Mouse (Mus musculus) kidney, postnatal 10 days (tissue): ENCODE data around the gene Olfr1411.

Experiments used
- DNase-seq: peaks from one replicate; pipeline ENCODE4 v3.0.0; 2021; ENCODE audit warnings: mixed read lengths

Gene Olfr1411

GRCm38 (mm10) chr1:92641514-92642272 is 47.5 kb downstream of the Olfr1411 start, which contains the start of gene Cops9:
Gene Cops9, minus strand, starts transcription at chr1:92641985.
- peak; percentile 94 for DNase-seq

DNA sequence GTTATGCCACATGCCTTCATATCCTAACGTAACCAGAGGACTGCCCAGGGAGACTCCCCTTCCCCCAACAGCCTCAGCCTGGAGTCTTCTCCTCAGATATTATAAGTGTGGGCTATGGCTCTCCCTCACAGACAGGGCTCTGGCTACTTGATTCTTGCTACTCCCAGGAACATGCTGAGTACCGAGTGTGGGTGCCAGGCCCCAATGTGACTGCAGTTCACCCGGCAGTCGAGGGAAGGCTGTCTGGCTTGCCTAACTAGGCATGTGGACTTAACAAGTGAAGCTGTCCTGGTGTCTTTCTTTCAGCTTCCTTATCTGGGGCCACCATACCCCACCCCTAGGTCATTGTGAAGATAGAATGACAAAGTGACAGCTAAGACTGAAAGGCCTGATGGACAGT is 49.5 kb downstream of the Olfr1411 start:
- DNase-seq = no peak

- no peak for DNase-seq
These were observed 50.7 kb downstream of the Olfr1411 start for GRCm38 (mm10) chr1:92644916-92645315.

DNA sequence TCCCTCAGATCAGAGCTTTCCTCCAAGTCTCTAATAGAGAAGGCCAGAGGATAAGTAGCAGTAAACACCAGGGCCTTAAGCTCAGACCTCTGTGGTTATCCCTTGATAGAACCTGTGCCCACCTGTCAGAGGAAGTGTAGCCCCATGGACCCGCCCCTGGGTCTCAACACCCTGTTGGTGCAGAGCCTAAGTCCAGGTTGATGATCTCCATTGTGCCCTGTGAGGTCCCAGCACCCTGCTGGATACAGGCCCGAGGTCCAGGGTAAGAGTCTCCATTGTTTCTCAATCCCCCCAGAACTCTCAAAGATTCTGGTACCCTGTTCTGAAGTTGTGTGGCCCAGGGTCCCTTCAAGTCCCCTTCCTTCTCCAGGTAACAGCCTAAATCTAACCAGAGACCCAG is 51.9 kb downstream of the Olfr1411 start:
- no peak for DNase-seq

DNA sequence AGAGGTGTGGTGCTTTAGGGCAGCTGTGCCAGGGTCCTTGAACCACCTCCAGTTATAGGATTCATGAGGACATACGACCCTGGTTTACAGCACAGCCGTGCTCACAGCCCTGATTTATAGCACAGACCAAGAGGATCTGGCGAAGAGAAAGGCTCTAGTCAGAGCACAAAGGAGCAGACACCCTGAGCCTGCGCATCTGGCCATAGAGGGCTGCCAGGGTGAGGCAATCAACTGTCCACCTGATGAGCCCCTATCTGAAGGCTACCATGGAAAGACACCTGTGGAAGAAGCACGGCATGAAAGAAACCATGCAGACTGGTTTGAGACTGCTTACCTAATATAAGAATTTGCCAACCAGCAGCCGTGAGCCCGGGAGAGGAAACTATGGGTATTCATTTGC is 52.4 kb downstream of the Olfr1411 start:
- no peak for DNase-seq

DNA sequence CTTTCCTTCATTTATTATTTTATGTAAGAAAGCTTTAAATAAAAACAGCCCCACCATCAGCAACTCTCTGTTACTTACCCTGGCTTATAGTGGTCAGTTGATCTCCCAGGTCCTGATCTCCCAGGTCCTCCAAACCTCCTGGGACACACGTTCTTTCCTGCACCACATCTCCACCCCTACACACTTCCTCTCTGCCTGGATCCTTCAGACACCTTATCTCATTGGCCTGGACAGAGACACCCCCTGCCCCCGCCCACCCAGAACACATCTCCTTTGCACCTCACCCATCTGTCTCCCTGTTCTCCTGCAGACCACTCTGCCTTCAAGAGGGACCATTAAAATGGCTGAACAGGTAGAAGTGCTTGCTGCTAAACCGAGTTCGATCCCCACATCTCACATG is 52.8 kb downstream of the Olfr1411 start:
- DNase-seq = no peak
